Mouse (Mus musculus) brain, embryonic 14.5 days (tissue): ENCODE data around the gene Sost. TPM values are rescaled to one million over a fixed set of nuclear protein-coding genes. Genes with fewer than 3 reads are reported as not detected.

Source experiments
- DNase-seq: peaks from one replicate; pipeline ENCODE4 v3.0.0-alpha.2; 2011; ENCODE audit warnings: low read depth
- CTCF ChIP-seq: fragments of 200-500 bp; IDR thresholded peaks from 2 replicates; pipeline ENCODE4 v1.5.1; 2012; ENCODE audit warnings: inconsistent platforms, mild to moderate bottlenecking, moderate library complexity, borderline replicate concordance; ENCODE audit not compliant: insufficient read depth, insufficient read length; ENCODE audit errors: extremely low read depth
- POLR2A ChIP-seq: fragments of 200-500 bp; IDR thresholded peaks from 2 replicates; pipeline ENCODE4 v1.6.1; 2012; ENCODE audit warnings: mild to moderate bottlenecking, inconsistent platforms, borderline replicate concordance; ENCODE audit not compliant: poor library complexity, insufficient read depth, insufficient read length, severe bottlenecking; ENCODE audit errors: extremely low read depth
- polyA plus RNA-seq: library from polyadenylated mRNA; depleted of rRNA; stranded (reverse); fragments of >200 nt; gene quantifications from 2 replicates; pipeline ENCODE4 v1.2.3, GENCODE M21; 2012; rRNA removed

Gene Sost
- polyA plus RNA-seq, 1 experiment = 0.22 TPM

GRCm38 (mm10) chr11:101931978-101932377 lies 34.8 kb downstream of the Sost start:
- TF ChIP-seq CTCF = no peak
- TF ChIP-seq POLR2A = no peak
- no peak for DNase-seq

DNA sequence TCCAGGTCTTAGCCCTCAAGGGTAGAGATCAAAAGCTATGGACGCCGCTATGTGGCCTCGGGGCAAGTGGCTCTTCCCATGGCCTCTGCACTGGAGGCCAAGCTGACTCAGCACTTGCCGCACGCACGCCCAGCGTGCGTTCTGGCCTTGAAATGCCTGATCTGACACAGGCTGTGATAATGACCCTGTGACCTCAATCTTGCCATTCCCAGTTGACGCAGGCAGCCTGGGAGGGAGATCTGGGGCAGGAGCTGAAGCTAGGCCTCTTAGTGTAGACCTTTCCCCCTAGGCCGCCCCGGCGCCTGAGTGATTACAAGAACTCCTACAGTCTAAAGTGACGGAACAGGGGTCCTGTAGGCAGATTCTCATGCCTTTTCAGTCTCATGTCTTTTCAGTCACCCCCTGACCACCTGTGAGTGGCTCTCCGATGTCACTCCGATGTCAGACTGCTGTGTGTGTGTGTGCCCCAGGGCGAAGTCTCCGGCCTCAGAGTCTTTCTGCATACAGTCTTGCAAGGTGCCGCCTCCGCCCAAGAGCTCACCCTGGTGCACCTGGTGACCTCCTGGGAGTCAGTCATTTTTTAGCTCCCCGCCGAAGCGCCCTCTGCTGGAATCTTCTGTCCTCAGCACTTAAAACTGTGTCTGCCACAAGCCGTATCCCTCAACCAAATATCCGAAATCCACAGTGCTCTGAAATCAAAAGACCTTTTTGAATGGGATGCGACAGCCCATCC lies 38.6 kb downstream of the Sost start:
- no peak for DNase-seq
- TF ChIP-seq CTCF (peak; percentile 56), POLR2A (no peak)

DNA sequence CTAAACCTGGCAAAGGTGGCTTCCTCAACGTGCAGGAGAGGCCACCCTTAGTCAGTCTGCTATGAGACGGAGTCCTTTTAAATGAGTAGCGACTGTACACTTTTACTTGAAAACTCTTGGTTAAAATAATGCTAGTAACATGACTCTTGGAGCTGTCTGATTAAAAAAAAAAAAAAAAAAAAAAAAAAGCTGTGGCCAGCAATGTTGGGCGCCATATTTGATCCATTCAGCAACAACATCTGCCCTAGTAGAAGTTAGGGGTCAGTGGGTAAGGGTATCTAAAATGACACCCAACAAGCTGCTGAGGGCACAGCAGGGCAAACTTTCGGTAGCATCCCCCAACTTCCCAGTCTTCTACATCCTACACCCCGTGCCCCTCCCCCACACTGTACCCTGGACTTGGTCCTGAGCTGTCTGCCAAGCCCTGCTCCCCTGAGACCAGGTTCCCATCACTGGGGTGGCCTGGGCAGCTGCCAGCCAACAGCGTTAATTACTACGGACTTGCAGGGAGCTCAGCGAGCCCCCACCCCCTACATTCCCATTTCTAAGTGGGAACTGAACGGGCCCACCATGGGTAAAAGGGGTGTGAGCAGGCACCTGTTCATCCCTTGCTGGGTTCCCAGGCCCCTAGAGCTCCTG lies 39.7 kb downstream of the Sost start:
- TF ChIP-seq POLR2A = no peak
- no peak for TF ChIP-seq CTCF
- peak; percentile 19 for DNase-seq

- TF ChIP-seq CTCF = no peak
- TF ChIP-seq POLR2A = no peak
- no peak for DNase-seq
Observed at GRCm38 (mm10) chr11:101925636-101926035, 41.2 kb downstream of the Sost start.

GRCm38 (mm10) chr11:101924441-101924976 lies 42.3 kb downstream of the Sost start:
- no peak for DNase-seq
- TF ChIP-seq POLR2A (no peak), CTCF (peak; percentile 14; the same call in 1 of the 2 replicates)

DNA sequence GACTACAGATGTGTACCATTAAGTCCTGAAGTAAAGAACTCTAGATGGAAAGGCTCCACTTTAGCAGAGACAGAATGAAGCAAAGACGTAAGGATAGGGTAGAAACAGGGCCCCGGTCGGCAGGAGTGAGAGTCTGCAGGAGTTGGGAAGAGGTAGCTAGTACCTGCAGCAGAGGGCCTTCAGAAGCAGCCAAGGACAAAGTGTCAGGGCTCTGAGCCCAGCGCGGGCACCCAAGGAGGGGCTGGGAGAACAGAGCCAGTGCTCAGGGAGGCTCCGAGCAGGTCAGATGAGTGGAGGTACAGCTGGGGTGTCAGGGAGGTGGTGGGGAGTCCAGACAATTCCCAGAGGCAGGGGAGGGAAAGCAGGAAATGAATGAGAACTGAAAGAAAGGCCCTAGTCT lies 42.8 kb downstream of the Sost start:
- DNase-seq = no peak
- TF ChIP-seq POLR2A (no peak), CTCF (no peak)

DNA sequence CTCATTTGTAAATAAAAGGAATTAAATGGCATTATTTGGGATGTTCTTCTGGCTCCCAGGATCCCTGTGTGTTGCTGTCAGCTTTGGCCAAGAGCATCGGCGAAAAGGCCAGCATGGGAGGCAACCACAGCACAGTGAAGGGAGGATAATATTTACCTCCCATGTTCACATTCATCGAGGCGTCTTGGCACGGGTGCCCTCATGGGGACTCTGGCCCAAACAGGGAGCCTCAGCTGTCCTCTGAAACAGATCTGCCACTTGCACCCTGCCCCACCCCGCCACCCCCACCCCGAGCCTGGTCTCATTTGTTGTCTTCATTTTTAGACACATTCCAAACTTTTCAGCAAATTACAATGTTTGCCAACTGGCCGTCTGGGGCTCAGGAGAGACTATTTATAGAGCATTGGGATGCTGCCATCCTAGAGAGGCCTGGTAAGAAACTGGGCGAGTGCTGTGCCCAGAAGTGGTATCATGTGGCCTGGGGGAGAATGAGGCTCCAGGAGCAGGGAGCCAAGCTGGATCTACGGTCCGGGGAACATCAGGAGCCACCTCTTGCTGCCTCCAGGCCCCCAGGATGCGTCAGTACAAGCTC lies 45.4 kb downstream of the Sost start:
- peak; percentile 36 for DNase-seq
- no peak for TF ChIP-seq POLR2A
- TF ChIP-seq CTCF = no peak

GRCm38 (mm10) chr11:101919660-101920059 lies 47.2 kb downstream of the Sost start:
- peak; percentile 88 for DNase-seq
- TF ChIP-seq CTCF (peak; percentile 90; the same call in 1 of the 2 replicates), POLR2A (no peak)

DNA sequence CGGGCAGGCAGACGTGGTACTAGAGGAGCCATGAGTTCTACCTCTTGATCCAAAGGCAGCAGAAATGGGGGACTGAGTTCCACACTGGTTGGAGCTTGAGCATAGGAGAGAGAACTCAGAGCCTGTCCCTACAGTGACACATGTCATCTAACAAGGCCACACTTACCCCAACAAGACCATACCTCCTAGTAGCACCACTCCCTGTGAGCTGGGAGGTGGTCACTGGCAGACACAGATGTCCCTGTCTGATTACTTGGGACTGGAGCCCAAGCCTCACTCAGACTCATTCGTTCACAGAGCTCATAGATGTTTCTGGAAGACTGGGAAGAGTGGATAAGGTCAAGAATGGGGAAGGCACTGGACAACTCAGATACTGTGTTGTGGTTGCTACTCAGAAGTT lies 48.2 kb downstream of the Sost start:
- DNase-seq = no peak
- no peak for TF ChIP-seq CTCF
- TF ChIP-seq POLR2A = no peak

DNA sequence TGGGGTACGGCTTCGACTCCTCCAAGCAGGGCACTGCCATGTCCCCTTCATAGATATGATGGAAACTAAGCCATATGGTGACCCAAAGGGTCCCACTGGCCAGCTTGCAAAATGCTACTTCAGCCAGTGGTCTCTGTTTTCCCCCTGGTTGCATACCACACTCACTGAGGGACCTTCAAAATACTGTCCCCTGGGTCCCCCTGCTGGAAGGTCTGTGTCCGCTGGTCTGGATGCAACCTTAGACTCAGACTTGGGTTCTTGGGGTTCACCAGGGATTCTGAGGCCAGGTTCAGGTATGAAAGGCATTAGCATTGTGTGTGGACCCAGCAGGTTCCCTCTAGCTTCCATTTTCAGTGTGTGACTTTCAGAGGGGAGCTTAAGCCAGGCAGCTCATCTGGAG lies 50.0 kb downstream of the Sost start:
- TF ChIP-seq POLR2A = no peak
- TF ChIP-seq CTCF = no peak
- no peak for DNase-seq

DNA sequence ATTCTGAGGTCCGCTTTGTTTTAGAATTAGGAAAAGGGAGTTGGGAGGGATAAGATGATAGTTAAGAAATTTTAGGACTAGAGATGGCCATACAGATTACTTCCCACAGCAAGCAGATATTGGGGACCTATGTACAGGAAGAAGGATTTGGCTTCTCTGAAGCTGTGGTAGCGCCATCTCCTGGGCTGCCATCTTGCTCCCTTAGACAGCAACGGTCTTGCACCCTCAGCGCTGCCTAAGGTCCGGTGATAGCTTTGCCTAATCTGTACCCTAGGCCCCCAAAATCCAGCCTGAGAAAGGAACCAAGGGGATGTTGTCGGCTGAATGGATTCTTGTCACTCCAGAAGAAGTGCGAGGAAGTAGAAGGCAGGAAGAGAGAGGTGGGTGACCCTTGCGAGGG lies 53.2 kb downstream of the Sost start:
- TF ChIP-seq CTCF (0 out of 2 replicates have a peak, but pooled peaks have one; percentile 9), POLR2A (no peak)
- DNase-seq = no peak

Other genes with a start within 250 kb of the Sost start
- 25.2 and 33.5 TPM in 2 replicates for gene Dhx8, start 234.1 kb downstream of the Sost start, polyA plus RNA-seq
- gene Etv4, start 181.6 kb downstream of the Sost start, polyA plus RNA-seq = 7.3 and 10.4 TPM in 2 replicates
- 0.35 and 0.36 TPM in 2 replicates for gene Meox1, start 72.6 kb downstream of the Sost start, polyA plus RNA-seq
- not detected in 2 replicates for gene Cfap97d1, start 17.3 kb upstream of the Sost start, polyA plus RNA-seq
- 9.7 and 15.4 TPM in 2 replicates for gene Dusp3, start 20.0 kb upstream of the Sost start, polyA plus RNA-seq
- 50.9 and 55.3 TPM in 2 replicates for gene Mpp3, start 61.4 kb upstream of the Sost start, polyA plus RNA-seq
- 0.11 and 0.15 TPM in 2 replicates for gene Cd300lg, start 74.5 kb upstream of the Sost start, polyA plus RNA-seq
- gene Mpp2, start 121.5 kb upstream of the Sost start, polyA plus RNA-seq = 49.9 and 51.5 TPM in 2 replicates
- not detected in 2 replicates for gene Ppy, start 134.3 kb upstream of the Sost start, polyA plus RNA-seq
- gene Pyy, start 140.8 kb upstream of the Sost start, polyA plus RNA-seq = 1.8 and 4.0 TPM in 2 replicates
- 0.04 and 0.05 TPM in 2 replicates for gene Nags, start 178.5 kb upstream of the Sost start, polyA plus RNA-seq
- 36.3 and 38.6 TPM in 2 replicates for gene Tmem101, start 189.4 kb upstream of the Sost start, polyA plus RNA-seq
- gene Lsm12, start 218.3 kb upstream of the Sost start, polyA plus RNA-seq = 36.5 and 47.6 TPM in 2 replicates
- 56.9 and 67.0 TPM in 2 replicates for gene G6pc3, start 222.6 kb upstream of the Sost start, polyA plus RNA-seq